Mouse (Mus musculus): ENCODE measurements around the gene Tead3.

- TF ChIP-seq CTCF (IDR thresholded peaks at IDR 0.05) (peak; percentile 32), POLR2A (IDR thresholded peaks at IDR 0.05; ENCODE audit: insufficient read depth, low read depth, low read length) (peak; percentile 72)
Observed at GRCm38 (mm10) chr17:28350466-28351352, at the start of gene Tead3.
